Mouse (Mus musculus) thymus, adult 2 months (tissue): ENCODE measurements around the gene Asb13. TPM values are rescaled to one million over a fixed set of nuclear protein-coding genes. Genes with fewer than 3 reads are reported as not detected.

Experiments used
- DNase-seq: peaks from one replicate; pipeline ENCODE4 v3.0.0; 2021
- H3K27ac ChIP-seq: fragments of 200-500 bp; 2 replicates; pipeline ENCODE4 v1.5.1; 2012; ENCODE audit warnings: low read length, control low read depth; ENCODE audit not compliant: control insufficient read depth, insufficient read depth
- H3K27me3 ChIP-seq: fragments of 200-500 bp; 2 replicates; pipeline ENCODE4 v1.6.1; 2012; ENCODE audit warnings: mild to moderate bottlenecking, low read length, moderate library complexity, mixed read lengths; ENCODE audit not compliant: control insufficient read depth, insufficient read depth
- H3K36me3 ChIP-seq: fragments of 200-500 bp; 2 replicates; pipeline ENCODE4 v1.6.1; 2012; ENCODE audit warnings: mild to moderate bottlenecking, low read length, moderate library complexity; ENCODE audit not compliant: control insufficient read depth, insufficient read depth
- H3K4me1 ChIP-seq: fragments of 200-500 bp; replicated peaks from 2 replicates; pipeline ENCODE4 v1.6.1; 2012; ENCODE audit warnings: low read length; ENCODE audit not compliant: control insufficient read depth, insufficient read depth
- H3K4me3 ChIP-seq: fragments of 200-500 bp; 2 replicates; pipeline ENCODE4 v1.5.1; 2012; ENCODE audit warnings: mild to moderate bottlenecking, low read length, control low read depth, moderate library complexity; ENCODE audit not compliant: control insufficient read depth, insufficient read depth
- CTCF ChIP-seq: fragments of 200-500 bp; IDR thresholded peaks from 2 replicates; pipeline ENCODE4 v1.5.1; 2012; ENCODE audit warnings: mild to moderate bottlenecking, control low read depth, low read length, moderate library complexity, borderline replicate concordance; ENCODE audit not compliant: control insufficient read depth, poor library complexity, insufficient read depth; ENCODE audit errors: extremely low read depth
- POLR2A ChIP-seq: fragments of 200-500 bp; IDR thresholded peaks from 2 replicates; pipeline ENCODE4 v1.6.1; 2012; ENCODE audit warnings: mild to moderate bottlenecking, low read length, control low read depth, moderate library complexity; ENCODE audit not compliant: control insufficient read depth, poor library complexity, insufficient read depth; ENCODE audit errors: extremely low read depth
- WGBS: fragments of 180-500 bp; shearing (Covaris S2); methylation state at CpG from one replicate; pipeline ENCODE4 v1.1.7; 2018; 5-methylcytosine and 5-hydroxymethylcytosine counted together
- polyA plus RNA-seq: library from polyadenylated mRNA; depleted of rRNA; stranded (reverse); fragments of >200 nt; gene quantifications from 2 replicates; pipeline ENCODE4 v1.2.3, GENCODE M21; 2012

The Asb13 gene
- polyA plus RNA-seq, 1 experiment: 25.7 TPM

GRCm38 (mm10) chr13:3669611-3670010 lies 35.8 kb downstream of the Asb13 start:
- Histone ChIP-seq H3K4me3 (no peak overlapping the region), H3K36me3 (no peaks in the 10 kb centered on the region), H3K27me3 (no peaks in the 10 kb centered on the region), H3K4me1 (no peaks in the 10 kb centered on the region), H3K27ac (no peak overlapping the region)
- TF ChIP-seq POLR2A (no peak), CTCF (no peak)
- no peak for DNase-seq
- 91% methylated on average over 1 of the region's 1 CpGs for WGBS

DNA sequence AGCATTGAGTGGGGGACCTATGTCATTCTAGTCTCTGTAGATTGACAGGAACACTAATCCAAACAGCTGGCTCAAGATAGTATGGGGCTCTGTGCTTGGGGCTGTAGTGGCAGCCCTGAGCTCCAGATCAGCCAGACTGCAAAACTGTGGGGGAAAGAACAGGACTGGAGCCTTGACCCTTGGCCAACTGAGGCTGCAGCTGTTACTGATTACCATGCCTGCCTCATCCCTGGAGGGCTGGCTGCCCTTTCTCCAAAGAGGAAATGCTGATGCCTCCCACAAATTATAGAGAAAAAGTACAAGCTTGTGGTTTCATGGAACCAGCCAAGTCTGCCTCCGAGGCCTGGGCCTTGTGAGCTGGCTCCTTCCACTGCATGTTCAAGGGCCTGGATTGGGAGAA lies 36.2 kb downstream of the Asb13 start:
- no peak overlapping the region for H3K27ac ChIP-seq

DNA sequence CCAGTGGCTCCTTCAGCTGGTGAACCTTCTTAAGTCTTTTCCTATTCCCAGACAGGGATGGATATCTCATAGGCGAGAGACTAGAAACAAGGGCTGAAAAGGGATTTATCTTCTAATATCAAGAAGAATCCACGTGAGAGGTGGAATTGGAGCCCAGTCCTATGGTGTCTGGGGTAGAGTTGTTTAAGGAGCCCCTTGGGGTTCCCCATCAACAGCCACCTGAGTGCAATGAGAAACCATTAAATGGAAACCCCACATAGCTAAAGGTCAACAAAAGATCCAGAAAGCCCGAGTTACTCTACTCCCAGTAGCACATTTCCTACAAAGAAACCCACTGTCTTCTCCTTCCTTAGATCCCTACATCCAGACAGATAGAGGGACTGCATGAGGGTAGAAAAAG lies 39.3 kb downstream of the Asb13 start:
- Histone ChIP-seq H3K4me1 (no peaks in the 10 kb centered on the region), H3K4me3 (no peak overlapping the region), H3K27me3 (no peaks in the 10 kb centered on the region), H3K36me3 (no peaks in the 10 kb centered on the region), H3K27ac (no peak overlapping the region)
- 94% methylated on average over 3 of the region's 3 CpGs for WGBS
- TF ChIP-seq CTCF (no peak), POLR2A (no peak)
- DNase-seq: no peak

More for the DNA sequence above, 36.2 kb downstream of the Asb13 start:
- Histone ChIP-seq H3K4me3 (no peak overlapping the region), H3K27me3 (no peaks in the 10 kb centered on the region), H3K36me3 (no peaks in the 10 kb centered on the region), H3K4me1 (no peaks in the 10 kb centered on the region)
- whole genome bisulfite sequencing: 75% methylated on average over 1 of the region's 1 CpGs
- TF ChIP-seq POLR2A (no peak), CTCF (no peak)
- DNase-seq: no peak

DNA sequence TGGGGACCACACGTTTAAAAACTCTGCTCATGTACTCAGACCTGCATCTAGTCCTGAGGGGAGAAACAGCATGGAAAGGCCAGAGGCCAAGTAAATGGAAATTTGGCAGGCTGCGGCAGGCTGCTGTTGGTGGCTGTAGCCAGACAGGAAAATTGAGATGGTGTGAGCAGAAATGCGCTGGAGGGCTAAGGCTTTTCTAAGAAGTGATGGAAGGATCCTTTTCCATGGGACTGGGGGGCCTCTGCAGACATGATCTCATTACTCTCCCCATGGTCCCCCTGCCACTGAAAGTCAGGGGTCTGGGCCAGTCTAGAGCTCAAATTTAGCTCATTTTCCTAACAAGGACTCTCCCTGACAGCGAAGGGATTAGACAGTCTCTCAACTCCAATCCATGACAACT lies 39.8 kb downstream of the Asb13 start:
- H3K4me1 ChIP-seq: no peaks in the 10 kb centered on the region
- H3K27me3 ChIP-seq: no peaks in the 10 kb centered on the region
- WGBS: 86% methylated on average over 4 of the region's 4 CpGs
- H3K4me3 ChIP-seq: no peak overlapping the region
- no peak for DNase-seq
- TF ChIP-seq CTCF (no peak), POLR2A (no peak)
- H3K36me3 ChIP-seq: no peaks in the 10 kb centered on the region
- no peak overlapping the region for H3K27ac ChIP-seq

DNA sequence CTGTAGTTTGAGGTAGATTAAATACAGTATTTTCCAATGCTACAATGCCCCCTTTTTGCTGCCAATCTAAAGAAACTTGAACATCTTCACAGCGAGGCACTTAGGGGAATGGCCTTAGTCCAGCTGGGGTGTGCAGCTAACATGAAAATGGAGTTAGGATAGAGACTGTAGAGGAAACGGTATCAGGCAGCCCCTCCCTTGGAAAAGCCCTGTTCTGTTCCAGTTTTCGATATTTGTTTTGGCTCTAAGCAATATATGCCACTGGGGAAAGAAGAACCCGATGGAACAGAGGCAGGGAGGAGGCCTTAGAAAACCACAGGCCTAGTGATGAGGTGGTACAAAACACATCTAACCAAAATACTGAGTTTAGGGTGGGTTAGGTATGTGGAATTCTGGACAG lies 42.0 kb downstream of the Asb13 start:
- TF ChIP-seq POLR2A (no peak), CTCF (no peak)
- no peaks in the 10 kb centered on the region for H3K4me1 ChIP-seq
- H3K36me3 ChIP-seq: no peaks in the 10 kb centered on the region
- H3K4me3 ChIP-seq: no peak overlapping the region
- no peak overlapping the region for H3K27ac ChIP-seq
- DNase-seq: no peak
- WGBS: 86% methylated on average over 4 of the region's 4 CpGs
- H3K27me3 ChIP-seq: no peaks in the 10 kb centered on the region

- H3K27me3 ChIP-seq: no peaks in the 10 kb centered on the region
- no peak for DNase-seq
- no peak overlapping the region for H3K4me3 ChIP-seq
- H3K36me3 ChIP-seq: no peaks in the 10 kb centered on the region
- no peak for TF ChIP-seq POLR2A
- TF ChIP-seq CTCF: no peak
- WGBS: 73% methylated on average over 4 of the region's 4 CpGs
- no peaks in the 10 kb centered on the region for H3K4me1 ChIP-seq
- no peak overlapping the region for H3K27ac ChIP-seq
Observed at GRCm38 (mm10) chr13:3679098-3679497, 45.3 kb downstream of the Asb13 start.

GRCm38 (mm10) chr13:3686306-3686705 lies 52.5 kb downstream of the Asb13 start:
- DNase-seq: no peak
- TF ChIP-seq CTCF (no peak), POLR2A (no peak)
- Histone ChIP-seq H3K36me3 (no peaks in the 10 kb centered on the region), H3K4me1 (no peaks in the 10 kb centered on the region), H3K27ac (no peak overlapping the region), H3K4me3 (no peak overlapping the region), H3K27me3 (no peaks in the 10 kb centered on the region)
- WGBS: 89% methylated on average over 1 of the region's 1 CpGs
